Comparison of ENCODE assay signal across 9 mouse cellular contexts in genomic region chr14:28505051-28505585, GRCm38 (mm10). TPM values are rescaled to one million over a fixed set of nuclear protein-coding genes. Genes with fewer than 3 reads are reported as not detected.
DNase-seq lines count a peak whose midpoint lies in the region; ATAC-seq and TF ChIP-seq lines count a peak whose summit lies in the region.
"Had no signal": no experiment of that assay in that cellular context is flagged by ENCODE, and none has a peak within 500 bp of the region (broad histone marks: within the 10 kb centered on the region; RNA-seq: fewer than 3 reads in every experiment).

No protein-coding gene starts in this region.

- peaks cover 52% of the 10 kb centered on the region for H3K27me3 ChIP-seq in intestine, postnatal 0 days (replicated peaks; ENCODE audit: control insufficient read depth, insufficient read depth, low read length)
- H3K27me3 ChIP-seq in liver, embryonic 13.5 days, result peaks cover 88% of the 10 kb centered on the region

- peak overlapping the region; percentile 66 for H3K4me3 ChIP-seq in layer of hippocampus, adult 2 months
- H3K4me3 ChIP-seq in cortical plate, adult 2 months (ENCODE audit: insufficient read depth, low read length), result peak overlapping the region; percentile 44
- peak overlapping the region; percentile 62 for H3K4me3 ChIP-seq in intestine, postnatal 0 days (ENCODE audit: low read depth, low read length)
- H3K4me3 ChIP-seq in liver, embryonic 13.5 days (replicated peaks), result peak overlapping the region; percentile 52

- H3K36me3 ChIP-seq in intestine, postnatal 0 days (ENCODE audit: control insufficient read depth, insufficient read depth), result no peaks in the 10 kb centered on the region
- H3K36me3 ChIP-seq in liver, embryonic 13.5 days, result no peaks in the 10 kb centered on the region
- H3K36me3 ChIP-seq: G1E had no signal

- H3K4me1 ChIP-seq in cortical plate, adult 2 months (ENCODE audit: control insufficient read depth, insufficient read depth, low read length), result no peaks in the 10 kb centered on the region
- H3K4me1 ChIP-seq in intestine, postnatal 0 days (replicated peaks; ENCODE audit: control insufficient read depth, insufficient read depth, low read length), result 0 out of 2 replicates have a peak, but pooled peaks cover 6% of the 10 kb centered on the region
- peaks cover 1% of the 10 kb centered on the region; the same call in 1 of the 2 replicates for H3K4me1 ChIP-seq in liver, embryonic 13.5 days (replicated peaks)

- peak; percentile 13; the same call in 1 of the 2 replicates for TF ChIP-seq CTCF in layer of hippocampus, adult 2 months (conservative IDR thresholded peaks at IDR 0.05)
- no peak for TF ChIP-seq CTCF in cortical plate, adult 2 months (IDR thresholded peaks at IDR 0.05; ENCODE audit: extremely low read depth, insufficient read depth, low read length)
- peak; percentile 34 for TF ChIP-seq CTCF in intestine, postnatal 0 days (IDR thresholded peaks at IDR 0.05; ENCODE audit: low read depth)

- H3K27ac ChIP-seq in layer of hippocampus, adult 2 months, result peak overlapping the region; percentile 75
- no peak overlapping the region for H3K27ac ChIP-seq in cortical plate, adult 2 months (ENCODE audit: insufficient read depth, low read length)
- peak overlapping the region; percentile 51 for H3K27ac ChIP-seq in intestine, postnatal 0 days (ENCODE audit: low read depth, low read length)
- H3K27ac ChIP-seq in liver, embryonic 13.5 days, result no peak overlapping the region

- H3K9me3 ChIP-seq in intestine, postnatal 0 days (ENCODE audit: control insufficient read depth), result no peaks in the 10 kb centered on the region
- H3K9me3 ChIP-seq in liver, embryonic 13.5 days (replicated peaks), result no peaks in the 10 kb centered on the region

- under 1% methylated on average over 22 of the region's 22 CpGs for WGBS in intestine, postnatal 0 days
- 0% methylated on average over 22 of the region's 22 CpGs for WGBS in liver, embryonic 13.5 days (ENCODE audit: insufficient replicate concordance)

- no peak for DNase-seq in layer of hippocampus, adult 2 months (ENCODE audit: low spot score in 2 of 2)
- no peak for DNase-seq in layer of hippocampus, adult 11-12 months (ENCODE audit: low spot score)
- peak; percentile 92 for DNase-seq in heart, adult 11 months
- no peak for DNase-seq in liver, embryonic 13.5 days
- peak; percentile 71 for DNase-seq in retina, embryonic 14.5 days (ENCODE audit: low spot score)

- peak overlapping the region; percentile 80 for H3K4me2 ChIP-seq in intestine, postnatal 0 days (replicated peaks; ENCODE audit: low read depth)
- peak overlapping the region; percentile 64 for H3K4me2 ChIP-seq in liver, embryonic 13.5 days

- no peak for TF ChIP-seq POLR2A in cortical plate, adult 2 months (IDR thresholded peaks at IDR 0.05; ENCODE audit: extremely low read depth, insufficient read depth, low read length)

- no peak; the same call in 1 of the 2 replicates for ATAC-seq in intestine, postnatal 0 days
- ATAC-seq in liver, embryonic 13.5 days (ENCODE audit: low read depth), result no peak
- ATAC-seq in megakaryocyte progenitor cell, adult 5-6 weeks (replicated peaks; ENCODE audit: poor library complexity), result no peak

- H3K9ac ChIP-seq in intestine, postnatal 0 days (ENCODE audit: low read depth, low read length), result peak overlapping the region; percentile 50
- H3K9ac ChIP-seq in liver, embryonic 13.5 days, result no peak overlapping the region

RNA-seq across cellular contexts. Expression of gene Wnt5a, which starts 0.6 kb away (rescaled TPM):
- total RNA-seq in layer of hippocampus, adult 2 months (2021), result 10 to 100 TPM in 1 of 2 experiments, 1 to 10 TPM in 1; 9.8 to 11.9 TPM
- polyA plus RNA-seq in cortical plate, adult 2 months (2012; rRNA removed), result 4.5 and 5.0 TPM in 2 replicates
- 11.6 and 12.0 TPM in 2 replicates for polyA plus RNA-seq in intestine, postnatal 0 days (2015; fragmentation: Nextera tagmentation; extraction: Ambion mirVana)
- polyA plus RNA-seq in liver, embryonic 13.5 days (2015; fragmentation: Nextera tagmentation; extraction: Ambion mirVana), result 0.20 and 0.36 TPM in 2 replicates
- not detected in 2 replicates for total RNA-seq in megakaryocyte progenitor cell, adult 5-6 weeks (2015)
- total RNA-seq in megakaryocyte progenitor cell, adult 5-6 weeks (2017), result not detected in 2 replicates
- polyA plus RNA-seq: G1E had no signal

Comparison
In these comparisons a context has a peak if more than half of its experiments do, and no peak if none do; other contexts are left out.
1. DNase-seq: peak in heart, adult 11 months (single experiment) and retina, embryonic 14.5 days (single experiment); none in layer of hippocampus, adult 2 months (0 of 2), layer of hippocampus, adult 11-12 months (single experiment) and liver, embryonic 13.5 days (single experiment).
2. H3K27ac ChIP-seq: peak in layer of hippocampus, adult 2 months (single experiment) and intestine, postnatal 0 days (single experiment); none in cortical plate, adult 2 months (single experiment) and liver, embryonic 13.5 days (single experiment).
3. Peak in every context shown above with its lines, with median percentiles within 50 percentile points of each other: H3K4me3 ChIP-seq.